Mouse (Mus musculus): ENCODE results near the gene Cyp2r1. TPM values are rescaled to one million over a fixed set of nuclear protein-coding genes. Genes with fewer than 3 reads are reported as not detected.
"Not testable (repeated sequence)": the region's sequence is repeated elsewhere in the genome, so short reads cannot be mapped to it uniquely, and the experiment has no call there.

Gene Cyp2r1
- 1.7 and 2.4 TPM in 2 replicates for polyA plus RNA-seq (2015; fragmentation: Nextera tagmentation; extraction: Ambion mirVana)

DNA sequence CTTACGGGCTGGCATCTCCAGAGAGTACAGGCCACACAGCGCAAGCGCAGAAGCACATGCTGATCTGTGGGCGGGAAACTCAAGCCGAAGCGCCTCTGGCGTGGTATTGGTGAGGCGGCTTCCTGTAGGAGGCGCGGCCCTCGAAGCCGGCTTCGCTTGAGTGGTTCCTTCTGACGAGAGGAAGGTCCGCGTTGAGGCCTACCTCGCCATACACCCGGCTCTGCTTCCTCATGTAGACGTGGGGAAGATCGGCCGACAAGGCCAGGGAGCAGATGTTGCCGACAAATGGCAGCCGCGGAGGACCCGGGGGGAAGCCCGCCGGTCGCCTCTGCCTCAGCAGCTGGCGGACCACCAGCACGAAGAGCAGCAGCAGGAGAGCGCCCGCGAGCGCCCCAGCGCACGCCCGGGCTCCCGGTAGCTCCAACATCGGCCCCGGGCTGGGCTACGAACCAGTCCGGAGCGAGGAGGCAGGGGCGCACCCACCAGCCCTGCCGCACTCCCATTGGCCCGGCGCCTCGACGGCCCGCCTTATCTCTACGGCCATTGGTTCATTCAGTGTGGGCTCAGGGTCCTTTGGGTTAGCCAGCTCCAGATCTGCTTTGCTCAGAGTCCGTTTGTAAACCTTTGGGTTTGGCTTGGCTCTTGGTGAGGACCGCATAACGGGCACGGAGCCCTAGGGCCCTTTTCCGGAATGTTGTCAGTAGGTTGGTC lies at the start of gene Cyp2r1:
Gene Cyp2r1 (minus strand): TSS at position 442 of the 711 bp plus-strand sequence.
- peak within 1 kb of the TSS; percentile 63 for H3K4me3 ChIP-seq (replicated peaks)
- ATAC-seq (replicated peaks; ENCODE audit: low FRiP score) = peak; percentile 100
- WGBS = 1% methylated on average over 54 of the region's 56 CpGs
- H3K9me3 ChIP-seq (replicated peaks) = no peaks in the 10 kb centered on the region; the same call in 1 of the 2 replicates
- H3K4me1 ChIP-seq = peaks cover 5% of the 10 kb centered on the region; the same call in 1 of the 2 replicates
- H3K4me2 ChIP-seq = peak within 1 kb of the TSS; percentile 90
- no peaks in the 10 kb centered on the region for H3K27me3 ChIP-seq
- peak within 1 kb of the TSS; percentile 92 for H3K27ac ChIP-seq
- no peaks in the 10 kb centered on the region for H3K36me3 ChIP-seq
- H3K9ac ChIP-seq = peak within 1 kb of the TSS; percentile 62

- not testable (repeated sequence) for H3K4me3 ChIP-seq (replicated peaks); H3K27me3 ChIP-seq; H3K36me3 ChIP-seq; H3K27ac ChIP-seq; H3K9ac ChIP-seq; H3K4me2 ChIP-seq; H3K4me1 ChIP-seq; H3K9me3 ChIP-seq (replicated peaks); ATAC-seq (replicated peaks; ENCODE audit: low FRiP score)
- WGBS = 93% methylated on average over 8 of the region's 8 CpGs
These were observed 31.6 kb upstream of the Cyp2r1 start for GRCm38 (mm10) chr7:114594391-114594790.

DNA sequence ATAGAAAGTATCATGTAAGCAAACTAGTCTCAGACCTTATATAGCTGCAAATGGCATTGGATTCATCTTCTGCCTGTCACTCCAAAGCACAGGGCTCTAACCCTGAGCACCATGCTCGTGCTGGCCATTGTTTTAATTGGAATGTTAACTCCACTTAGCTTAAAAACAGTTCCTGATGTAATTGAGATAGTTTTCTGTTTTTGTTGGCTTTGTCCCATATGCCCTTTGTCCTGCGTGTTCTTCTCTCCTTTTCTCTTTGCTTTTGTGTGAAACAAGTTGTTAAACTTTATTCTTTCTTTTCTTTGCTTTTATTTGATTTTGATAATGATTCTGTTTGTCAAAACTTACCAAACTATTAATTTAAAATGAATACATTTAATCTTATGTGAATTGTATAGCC lies 19.7 kb upstream of the Cyp2r1 start:
- H3K4me3 ChIP-seq (replicated peaks) = no peak overlapping the region
- H3K4me2 ChIP-seq = no peak overlapping the region
- no peaks in the 10 kb centered on the region for H3K36me3 ChIP-seq
- no peak overlapping the region for H3K27ac ChIP-seq
- no peaks in the 10 kb centered on the region for H3K4me1 ChIP-seq
- WGBS = 39% methylated on average over 2 of the region's 2 CpGs
- H3K27me3 ChIP-seq = no peaks in the 10 kb centered on the region
- no peak overlapping the region for H3K9ac ChIP-seq
- no peak for ATAC-seq (replicated peaks; ENCODE audit: low FRiP score)
- no peaks in the 10 kb centered on the region for H3K9me3 ChIP-seq (replicated peaks)

GRCm38 (mm10) chr7:114581200-114581599 lies 18.4 kb upstream of the Cyp2r1 start:
- H3K36me3 ChIP-seq = no peaks in the 10 kb centered on the region
- H3K4me2 ChIP-seq = no peak overlapping the region
- H3K27ac ChIP-seq = no peak overlapping the region
- 70% methylated on average over 5 of the region's 5 CpGs for WGBS
- H3K4me3 ChIP-seq (replicated peaks) = no peak overlapping the region
- no peaks in the 10 kb centered on the region for H3K27me3 ChIP-seq
- H3K9me3 ChIP-seq (replicated peaks) = no peaks in the 10 kb centered on the region
- no peak for ATAC-seq (replicated peaks; ENCODE audit: low FRiP score)
- no peaks in the 10 kb centered on the region for H3K4me1 ChIP-seq
- H3K9ac ChIP-seq = no peak overlapping the region

DNA sequence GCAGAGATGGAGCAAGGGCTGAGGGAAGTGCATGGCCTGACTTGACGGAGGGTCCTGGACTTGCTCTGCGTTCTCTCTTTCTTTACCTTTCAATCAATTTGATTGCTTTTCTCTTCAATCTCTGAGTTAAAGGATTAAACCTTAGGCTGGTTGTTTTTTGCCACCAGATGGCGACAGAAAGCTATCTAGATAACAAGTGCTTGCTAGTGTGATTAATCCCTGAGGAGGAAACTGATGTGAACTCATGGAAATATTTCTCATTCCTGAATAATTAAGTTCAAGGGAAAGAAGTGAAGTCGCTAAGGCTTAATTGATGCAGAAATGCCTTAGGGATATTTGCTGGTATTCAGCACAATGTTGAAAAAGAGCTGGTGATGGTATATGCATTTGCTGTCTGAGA lies 17.7 kb upstream of the Cyp2r1 start:
- Histone ChIP-seq H3K27ac (no peak overlapping the region), H3K36me3 (no peaks in the 10 kb centered on the region), H3K4me2 (no peak overlapping the region), H3K27me3 (no peaks in the 10 kb centered on the region), H3K9ac (no peak overlapping the region), H3K4me3 (replicated peaks) (no peak overlapping the region), H3K4me1 (no peaks in the 10 kb centered on the region), H3K9me3 (replicated peaks) (no peaks in the 10 kb centered on the region)
- no peak for ATAC-seq (replicated peaks; ENCODE audit: low FRiP score)
- WGBS = 7% methylated on average over 4 of the region's 4 CpGs

DNA sequence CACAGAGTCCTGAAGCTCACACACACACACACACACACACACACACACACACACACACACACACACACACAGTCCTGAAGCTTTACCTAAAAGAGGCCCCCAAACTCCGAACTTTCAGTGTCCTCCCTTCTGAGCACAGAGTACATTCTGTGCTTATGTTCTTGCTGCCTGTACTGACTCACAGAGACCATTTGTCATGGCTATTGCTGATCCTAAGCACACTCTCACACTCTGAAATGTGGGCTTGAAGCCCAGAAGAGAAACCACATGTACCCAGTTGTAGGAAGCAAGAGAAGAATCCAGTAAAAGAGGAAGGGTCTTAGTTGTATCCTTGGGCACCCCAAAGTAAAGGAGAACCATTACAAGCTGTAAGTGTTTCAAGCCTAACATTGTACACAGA lies 14.9 kb upstream of the Cyp2r1 start:
- ATAC-seq (replicated peaks; ENCODE audit: low FRiP score) = no peak
- Histone ChIP-seq H3K4me1 (no peaks in the 10 kb centered on the region), H3K36me3 (no peaks in the 10 kb centered on the region), H3K4me3 (replicated peaks) (no peak overlapping the region), H3K9ac (no peak overlapping the region), H3K4me2 (no peak overlapping the region), H3K27me3 (no peaks in the 10 kb centered on the region), H3K27ac (no peak overlapping the region), H3K9me3 (replicated peaks) (no peaks in the 10 kb centered on the region)
- 93% methylated on average over 1 of the region's 1 CpGs for WGBS

GRCm38 (mm10) chr7:114576931-114577330 lies 14.2 kb upstream of the Cyp2r1 start:
- no peak for ATAC-seq (replicated peaks; ENCODE audit: low FRiP score)
- Histone ChIP-seq H3K4me2 (no peak overlapping the region), H3K27me3 (no peaks in the 10 kb centered on the region), H3K4me1 (no peaks in the 10 kb centered on the region), H3K9ac (no peak overlapping the region), H3K36me3 (no peaks in the 10 kb centered on the region), H3K4me3 (replicated peaks) (no peak overlapping the region), H3K9me3 (replicated peaks) (no peaks in the 10 kb centered on the region), H3K27ac (no peak overlapping the region)
- WGBS = 71% methylated on average over 3 of the region's 3 CpGs

GRCm38 (mm10) chr7:114573866-114574265 lies 11.1 kb upstream of the Cyp2r1 start:
- WGBS = 92% methylated on average over 4 of the region's 4 CpGs
- not testable (repeated sequence) for H3K9me3 ChIP-seq (replicated peaks); H3K36me3 ChIP-seq; ATAC-seq (replicated peaks; ENCODE audit: low FRiP score); H3K27me3 ChIP-seq; H3K4me3 ChIP-seq (replicated peaks); H3K4me1 ChIP-seq; H3K9ac ChIP-seq; H3K27ac ChIP-seq; H3K4me2 ChIP-seq

DNA sequence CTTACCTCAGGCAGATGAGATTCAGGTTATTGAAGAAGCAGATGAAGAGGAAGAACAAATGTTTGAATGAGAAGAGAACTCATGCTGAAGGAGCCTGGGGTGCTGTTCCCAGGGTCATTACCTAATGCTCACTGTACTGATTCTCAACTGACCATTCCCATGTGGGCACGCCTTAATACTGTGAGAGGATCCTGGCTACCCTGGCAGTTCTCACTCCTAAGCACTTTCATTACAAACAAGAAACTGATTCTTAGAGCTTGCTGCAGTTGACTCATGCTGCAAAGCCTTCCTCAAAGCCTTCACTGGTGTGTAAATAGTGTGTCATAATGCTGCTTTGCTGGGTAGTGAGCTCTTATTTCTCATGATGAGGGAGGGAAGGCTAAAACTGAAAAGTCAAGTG lies 26.6 kb downstream of the Cyp2r1 start:
- Histone ChIP-seq H3K9ac (no peak overlapping the region), H3K4me2 (no peak overlapping the region), H3K4me1 (no peaks in the 10 kb centered on the region), H3K36me3 (peaks cover 12% of the 10 kb centered on the region), H3K4me3 (replicated peaks) (no peak overlapping the region), H3K27me3 (no peaks in the 10 kb centered on the region), H3K9me3 (replicated peaks) (no peaks in the 10 kb centered on the region), H3K27ac (no peak overlapping the region)
- 91% methylated on average over 1 of the region's 1 CpGs for WGBS
- ATAC-seq (replicated peaks; ENCODE audit: low FRiP score) = no peak

- Histone ChIP-seq H3K36me3 (peaks cover 5% of the 10 kb centered on the region; the same call in 1 of the 2 replicates), H3K4me2 (no peak overlapping the region), H3K4me1 (no peaks in the 10 kb centered on the region), H3K9ac (no peak overlapping the region), H3K27me3 (no peaks in the 10 kb centered on the region), H3K4me3 (replicated peaks) (no peak overlapping the region), H3K9me3 (replicated peaks) (no peaks in the 10 kb centered on the region), H3K27ac (no peak overlapping the region)
- ATAC-seq (replicated peaks; ENCODE audit: low FRiP score) = no peak
- WGBS = 59% methylated on average over 1 of the region's 1 CpGs
These were observed 36.5 kb downstream of the Cyp2r1 start for GRCm38 (mm10) chr7:114526245-114526644.

- Histone ChIP-seq H3K9ac (no peak overlapping the region), H3K27me3 (no peaks in the 10 kb centered on the region), H3K9me3 (replicated peaks) (no peaks in the 10 kb centered on the region), H3K4me1 (no peaks in the 10 kb centered on the region), H3K4me2 (no peak overlapping the region), H3K4me3 (replicated peaks) (no peak overlapping the region), H3K36me3 (peaks cover 5% of the 10 kb centered on the region; the same call in 1 of the 2 replicates), H3K27ac (no peak overlapping the region)
- ATAC-seq (replicated peaks; ENCODE audit: low FRiP score) = no peak
- 85% methylated on average over 1 of the region's 1 CpGs for WGBS
These were observed 42.6 kb downstream of the Cyp2r1 start for GRCm38 (mm10) chr7:114520122-114520521.

DNA sequence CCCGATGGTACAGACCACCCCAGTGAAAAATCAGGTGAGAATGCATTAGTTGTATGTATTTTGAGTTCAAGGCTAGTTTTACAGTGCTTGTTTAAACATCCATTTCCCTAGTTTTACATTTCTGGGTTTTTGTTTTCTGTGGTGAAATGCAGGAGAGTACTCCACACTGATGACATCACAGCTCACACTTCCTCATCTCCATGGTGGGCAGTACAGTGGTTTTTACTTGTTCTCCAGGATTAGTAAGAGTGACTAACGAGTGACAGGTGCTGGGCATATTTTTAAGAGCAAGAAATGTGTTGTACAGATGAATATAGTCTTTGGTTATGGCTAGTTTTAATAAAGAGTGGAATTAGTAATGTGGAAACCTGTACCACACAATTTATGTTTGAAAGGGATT lies 53.9 kb downstream of the Cyp2r1 start:
- 0 out of 2 replicates have a peak, but pooled peaks cover 5% of the 10 kb centered on the region for H3K36me3 ChIP-seq
- H3K4me1 ChIP-seq = no peaks in the 10 kb centered on the region
- WGBS = 91% methylated on average over 2 of the region's 2 CpGs
- H3K27me3 ChIP-seq = no peaks in the 10 kb centered on the region
- H3K4me2 ChIP-seq = no peak overlapping the region
- no peak overlapping the region for H3K9ac ChIP-seq
- no peak for ATAC-seq (replicated peaks; ENCODE audit: low FRiP score)
- H3K9me3 ChIP-seq (replicated peaks) = no peaks in the 10 kb centered on the region
- H3K4me3 ChIP-seq (replicated peaks) = no peak overlapping the region
- H3K27ac ChIP-seq = no peak overlapping the region
